ENCODE assay signal across 8 mouse cellular contexts in the genomic region with DNA sequence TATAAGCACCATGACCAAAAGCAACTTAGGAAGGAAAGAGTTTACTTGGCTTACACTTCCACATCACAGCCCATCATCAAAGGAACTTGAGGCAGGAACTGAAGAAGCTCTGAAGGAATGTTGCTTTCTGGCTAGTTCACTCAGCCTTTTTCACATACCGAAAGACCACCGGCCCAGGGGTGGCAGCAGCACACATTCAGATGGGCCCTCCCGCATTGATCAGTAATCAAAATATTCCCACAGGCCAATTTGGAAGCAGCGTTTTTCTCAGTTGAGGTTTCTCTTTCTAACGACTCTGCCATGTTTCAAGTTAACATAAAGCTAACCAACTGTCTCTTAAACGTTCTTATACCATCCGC. TPM values are rescaled to one million over a fixed set of nuclear protein-coding genes. Genes with fewer than 3 reads are reported as not detected.
DNase-seq lines count a peak whose midpoint lies in the region; ATAC-seq lines count a peak whose summit lies in the region.

No protein-coding gene starts in this region.

- H3K27ac ChIP-seq in heart, embryonic 13.5 days (replicated peaks) = peak overlapping the region; percentile 96
- H3K27ac ChIP-seq in hindbrain, embryonic 11.5 days (ENCODE audit: low read depth, low read length) = no peak overlapping the region
- H3K27ac ChIP-seq in macrophage = peak overlapping the region; percentile 44; the same call in 1 of the 2 replicates

- H3K36me3 ChIP-seq in heart, embryonic 13.5 days = peaks cover 23% of the 10 kb centered on the region
- H3K36me3 ChIP-seq in hindbrain, embryonic 11.5 days (ENCODE audit: control insufficient read depth, insufficient read depth, low read length) = no peaks in the 10 kb centered on the region
- no peaks in the 10 kb centered on the region; the same call in 1 of the 2 replicates for H3K36me3 ChIP-seq in macrophage (ENCODE audit: inconsistent target)

- no peak for ATAC-seq in heart, embryonic 13.5 days (ENCODE audit: extremely low read depth, insufficient number of reproducible peaks, low FRiP score, low TSS enrichment)
- peak; percentile 83 for ATAC-seq in hindbrain, embryonic 11.5 days (ENCODE audit: low FRiP score)

- H3K27me3 ChIP-seq in heart, embryonic 13.5 days (replicated peaks) = no peaks in the 10 kb centered on the region
- no peaks in the 10 kb centered on the region for H3K27me3 ChIP-seq in hindbrain, embryonic 11.5 days (ENCODE audit: control insufficient read depth, insufficient read depth, low read length)

- no peaks in the 10 kb centered on the region for H3K9me3 ChIP-seq in heart, embryonic 13.5 days
- no peaks in the 10 kb centered on the region for H3K9me3 ChIP-seq in hindbrain, embryonic 11.5 days (ENCODE audit: control insufficient read depth, low read length)

- peak overlapping the region; percentile 99 for H3K4me3 ChIP-seq in heart, embryonic 13.5 days
- peak overlapping the region; percentile 82 for H3K4me3 ChIP-seq in hindbrain, embryonic 11.5 days (ENCODE audit: low read depth, low read length)
- peak overlapping the region; percentile 82 for H3K4me3 ChIP-seq in macrophage (ENCODE audit: inconsistent target)

- peaks cover 45% of the 10 kb centered on the region for H3K79me2 ChIP-seq in macrophage (ENCODE audit: inconsistent target)

- H3K4me2 ChIP-seq in heart, embryonic 13.5 days = peak overlapping the region; percentile 74
- H3K4me2 ChIP-seq in hindbrain, embryonic 11.5 days (replicated peaks; ENCODE audit: low read depth, low read length) = peak overlapping the region; percentile 62

- peaks cover 14% of the 10 kb centered on the region for H3K4me1 ChIP-seq in heart, embryonic 13.5 days
- no peaks in the 10 kb centered on the region for H3K4me1 ChIP-seq in hindbrain, embryonic 11.5 days (replicated peaks; ENCODE audit: control insufficient read depth, insufficient read depth, low read length)

- under 1% methylated on average over 7 of the region's 7 CpGs for WGBS in heart, embryonic 13.5 days
- 0% methylated on average over 7 of the region's 7 CpGs for WGBS in hindbrain, embryonic 11.5 days
- WGBS in macrophage (ENCODE audit: missing documents) = 1% methylated on average over 7 of the region's 7 CpGs

- DNase-seq in heart, adult 9 months (ENCODE audit: low spot score in 2 of 2) = no peak
- DNase-seq in urinary bladder, postnatal 14 days (ENCODE audit: low spot score) = peak; percentile 26
- no peak for DNase-seq in urinary bladder, postnatal 25 days (ENCODE audit: low spot score)
- no peak for DNase-seq in hindbrain, embryonic 11.5 days (ENCODE audit: low spot score)
- no peak for DNase-seq in gastrocnemius, postnatal 10 days
- DNase-seq in cerebellum, adult 9-10 months = no peak

- peak overlapping the region; percentile 99 for H3K9ac ChIP-seq in heart, embryonic 13.5 days
- no peak overlapping the region for H3K9ac ChIP-seq in hindbrain, embryonic 11.5 days (ENCODE audit: low read depth, low read length)

RNA-seq across cellular contexts. Expression of gene Xrn1, which starts 0.4 kb away (rescaled TPM):
- 10.3 and 11.9 TPM in 2 replicates for polyA plus RNA-seq in heart, embryonic 13.5 days (2015; fragmentation: Nextera tagmentation; extraction: Ambion mirVana)
- 15.5 and 35.8 TPM in 2 replicates for polyA plus RNA-seq in hindbrain, embryonic 11.5 days (2014; fragmentation: Nextera tagmentation; extraction: Ambion mirVana)
- 100 to 1,000 TPM; 102 to 624 (median 216) TPM for total RNA-seq in macrophage (2018; cell fraction: chromatin; rRNA removed)
- total RNA-seq in macrophage (2018; cell fraction: cytosol; rRNA removed) = 10 to 100 TPM; 20.4 to 36.6 (median 25.0) TPM
- total RNA-seq in macrophage (2018; cell fraction: nucleus; rRNA removed) = 100 to 1,000 TPM in 14 of 26 experiments, 10 to 100 TPM in 12; 49.8 to 348 (median 105) TPM
- 9.2 to 14.6 TPM (median 11.2 TPM) in 3 replicates for polyA plus RNA-seq in macrophage (2018)
- 10 to 100 TPM; 15.3 to 19.9 TPM for total RNA-seq in gastrocnemius, postnatal 10 days (2021)
